Mouse (Mus musculus): ENCODE results near the gene Zfp804a.

The Zfp804a gene

GRCm38 (mm10) chr2:82246902-82247522 lies 194.0 kb downstream of the Zfp804a start:
- ChIA-PET POLR2A (no interaction called here), CTCF (no interaction called here)

GRCm38 (mm10) chr2:82253382-82253781 lies 200.4 kb downstream of the Zfp804a start:
- CTCF ChIA-PET, result no interaction called here
- POLR2A ChIA-PET, result no interaction called here

- POLR2A ChIA-PET, result no interaction called here
- CTCF ChIA-PET, result no interaction called here
Observed at GRCm38 (mm10) chr2:82282591-82283269, 229.7 kb downstream of the Zfp804a start.

- POLR2A ChIA-PET, result no interaction called here
- CTCF ChIA-PET, result no interaction called here
Observed at GRCm38 (mm10) chr2:82294932-82295493, 242.0 kb downstream of the Zfp804a start.
